Mouse (Mus musculus) spleen, adult 2 months (tissue): ENCODE measurements around the gene Tex46. TPM values are rescaled to one million over a fixed set of nuclear protein-coding genes. Genes with fewer than 3 reads are reported as not detected.

Experiments used
- DNase-seq, 2 experiments: peaks; one replicate each; pipeline versions ENCODE4 v3.0.0 to v3.0.0-alpha.2; 2012 to 2021; ENCODE audit warnings: low spot score in 2 of 2, low read depth in 1 of 2
- H3K27ac ChIP-seq: fragments of 200-500 bp; 2 replicates; pipeline ENCODE4 v1.5.1; 2012; ENCODE audit warnings: low read length, inconsistent platforms; ENCODE audit not compliant: insufficient read depth
- H3K27me3 ChIP-seq: fragments of 200-500 bp; 2 replicates; pipeline ENCODE4 v1.6.1; 2012; ENCODE audit warnings: mild to moderate bottlenecking, moderate library complexity, low read length, inconsistent platforms; ENCODE audit not compliant: control insufficient read depth, insufficient read depth
- H3K36me3 ChIP-seq: fragments of 200-500 bp; 2 replicates; pipeline ENCODE4 v1.6.1; 2012; ENCODE audit warnings: mild to moderate bottlenecking, low read length, inconsistent platforms; ENCODE audit not compliant: control insufficient read depth, insufficient read depth
- H3K4me1 ChIP-seq: fragments of 200-500 bp; 2 replicates; pipeline ENCODE4 v1.6.1; 2011; ENCODE audit warnings: inconsistent platforms; ENCODE audit not compliant: control insufficient read depth, insufficient read depth, insufficient read length
- H3K4me3 ChIP-seq: fragments of 200-500 bp; 2 replicates; pipeline ENCODE4 v1.5.1; 2011; ENCODE audit warnings: mild to moderate bottlenecking, inconsistent platforms; ENCODE audit not compliant: insufficient read depth, insufficient read length; ENCODE audit errors: extremely low read depth
- CTCF ChIP-seq: fragments of 200-500 bp; IDR thresholded peaks from 2 replicates; pipeline ENCODE4 v1.5.1; 2011; ENCODE audit warnings: mild to moderate bottlenecking, inconsistent platforms; ENCODE audit not compliant: insufficient read depth, insufficient read length, insufficient replicate concordance; ENCODE audit errors: extremely low read depth
- POLR2A ChIP-seq: fragments of 200-500 bp; IDR thresholded peaks from 2 replicates; pipeline ENCODE4 v1.6.1; 2011; ENCODE audit warnings: low read depth, low read length, inconsistent platforms
- WGBS: fragments of 180-500 bp; shearing (Covaris S2); methylation state at CpG from one replicate; pipeline ENCODE4 v1.1.7; 2018; 5-methylcytosine and 5-hydroxymethylcytosine counted together
- polyA plus RNA-seq: library from polyadenylated mRNA; depleted of rRNA; stranded (reverse); fragments of >200 nt; gene quantifications from 2 replicates; pipeline ENCODE4 v1.2.3, GENCODE M21; 2012; rRNA removed

The Tex46 gene
- polyA plus RNA-seq, 1 experiment: not detected

- no peak for DNase-seq
- Histone ChIP-seq H3K27ac (no peak overlapping the region), H3K4me1 (no peaks in the 10 kb centered on the region), H3K4me3 (no peak overlapping the region), H3K27me3 (no peaks in the 10 kb centered on the region), H3K36me3 (no peaks in the 10 kb centered on the region)
- WGBS: 52% methylated on average over 11 of the region's 11 CpGs
- no peak for TF ChIP-seq POLR2A
These were observed 42.3 kb downstream of the Tex46 start for GRCm38 (mm10) chr4:136652528-136652910.

DNA sequence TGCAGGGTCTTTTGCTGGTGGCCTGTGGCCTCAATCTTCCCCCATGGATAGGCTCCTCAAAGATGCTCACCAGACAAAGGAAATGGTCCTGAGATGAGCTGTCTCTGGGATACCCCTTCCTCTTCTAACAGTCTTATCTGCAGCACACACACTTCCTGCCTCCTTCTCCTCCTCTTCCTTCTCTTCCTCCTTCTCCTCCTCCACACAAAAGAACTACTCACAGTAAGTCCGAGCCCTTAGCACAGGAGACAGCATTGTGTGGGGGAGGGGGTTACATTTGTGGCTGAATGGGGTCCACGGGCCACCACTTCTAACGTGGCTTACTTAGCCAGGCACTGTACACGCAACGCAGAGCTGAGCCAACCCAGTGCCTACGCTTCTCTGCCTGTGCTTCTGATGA lies 42.8 kb downstream of the Tex46 start:
- H3K27me3 ChIP-seq: no peaks in the 10 kb centered on the region
- H3K4me1 ChIP-seq: no peaks in the 10 kb centered on the region
- no peak overlapping the region for H3K4me3 ChIP-seq
- no peaks in the 10 kb centered on the region for H3K36me3 ChIP-seq
- no peak overlapping the region for H3K27ac ChIP-seq
- DNase-seq: no peak
- no peak for TF ChIP-seq POLR2A
- no peak for TF ChIP-seq CTCF
- 41% methylated on average over 6 of the region's 6 CpGs for WGBS

DNA sequence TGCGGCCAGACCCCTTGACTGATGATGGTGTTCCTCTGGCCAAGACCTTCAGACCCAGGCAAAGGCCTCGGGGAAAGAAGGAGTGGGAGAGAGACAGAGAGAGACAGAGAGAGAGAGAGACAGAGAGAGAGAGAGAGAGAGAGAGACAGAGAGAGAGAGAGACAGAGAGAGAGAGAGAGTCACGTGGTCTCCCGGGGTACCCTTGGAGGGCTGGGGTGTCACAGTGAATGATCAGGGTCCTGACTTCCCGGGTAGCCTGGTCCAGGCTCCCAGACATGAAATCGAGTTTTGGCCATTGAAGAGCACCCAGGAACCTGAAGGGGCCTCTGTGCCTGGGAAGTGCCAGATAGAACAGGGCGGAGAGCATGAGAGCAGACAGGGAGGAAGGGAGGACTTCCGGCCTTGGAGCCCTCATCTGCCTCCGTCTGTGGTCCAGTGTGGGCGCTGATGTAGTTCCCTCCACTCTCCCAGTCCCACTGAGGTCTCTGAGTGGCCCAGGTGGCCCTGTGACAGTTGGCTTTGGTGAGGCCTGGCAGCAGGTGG lies 43.5 kb downstream of the Tex46 start:
- DNase-seq: no peak
- Histone ChIP-seq H3K27ac (no peak overlapping the region), H3K4me3 (no peak overlapping the region), H3K4me1 (no peaks in the 10 kb centered on the region), H3K36me3 (no peaks in the 10 kb centered on the region), H3K27me3 (no peaks in the 10 kb centered on the region)
- WGBS: 52% methylated on average over 10 of the region's 10 CpGs
- TF ChIP-seq CTCF: no peak
- no peak for TF ChIP-seq POLR2A

- no peaks in the 10 kb centered on the region for H3K4me1 ChIP-seq
- H3K36me3 ChIP-seq: no peaks in the 10 kb centered on the region
- no peaks in the 10 kb centered on the region for H3K27me3 ChIP-seq
- no peak overlapping the region for H3K4me3 ChIP-seq
- DNase-seq: no peak
- no peak overlapping the region for H3K27ac ChIP-seq
- WGBS: 38% methylated on average over 3 of the region's 3 CpGs
- no peak for TF ChIP-seq CTCF
- TF ChIP-seq POLR2A: no peak
These were observed 47.7 kb downstream of the Tex46 start for GRCm38 (mm10) chr4:136657914-136658313.

Other genes with a start within 250 kb of the Tex46 start
- gene Htr1d, start 186.9 kb upstream of the Tex46 start, polyA plus RNA-seq: 0.04 TPM in 1 of 2 replicates, not detected in the other
- gene 6030445D17Rik, start 148.2 kb upstream of the Tex46 start, polyA plus RNA-seq: 0.16 and 0.31 TPM in 2 replicates
- gene Luzp1, start 140.7 kb upstream of the Tex46 start, polyA plus RNA-seq: 1.9 and 2.9 TPM in 2 replicates
- gene Kdm1a, start 7.7 kb upstream of the Tex46 start, polyA plus RNA-seq: 19.0 and 20.1 TPM in 2 replicates
- 0.49 and 0.65 TPM in 2 replicates for gene Lactbl1, start 12.2 kb downstream of the Tex46 start, polyA plus RNA-seq
- 2.7 and 6.1 TPM in 2 replicates for gene Ephb2, start 225.6 kb downstream of the Tex46 start, polyA plus RNA-seq